In genomic region chr6:127528625-127529024, GRCm38 (mm10) we compare ENCODE assay signal across 29 mouse cellular contexts. TPM values are rescaled to one million over a fixed set of nuclear protein-coding genes. Genes with fewer than 3 reads are reported as not detected.
DNase-seq lines count a peak whose midpoint lies in the region; ATAC-seq and TF ChIP-seq lines count a peak whose summit lies in the region.
"Had no signal": no experiment of that assay in that cellular context is flagged by ENCODE, and none has a peak within 500 bp of the region (broad histone marks: within the 10 kb centered on the region; RNA-seq: fewer than 3 reads in every experiment).

No protein-coding gene starts in this region.

- H3K4me2 ChIP-seq in heart, embryonic 13.5 days: no peak overlapping the region
- no peak overlapping the region for H3K4me2 ChIP-seq in liver, postnatal 0 days (ENCODE audit: low read depth, low read length)
- H3K4me2 ChIP-seq in liver, embryonic 12.5 days: no peak overlapping the region
- H3K4me2 ChIP-seq: forebrain, embryonic 13.5 days; hindbrain, embryonic 13.5 days; limb, embryonic 15.5 days; midbrain, embryonic 15.5 days; neural tube, embryonic 15.5 days had no signal

- intact Hi-C loops in heart, postnatal 36 days (cut with DNase I): no loop called here

- peaks cover 29% of the 10 kb centered on the region for H3K4me1 ChIP-seq in heart, embryonic 13.5 days
- peaks cover 11% of the 10 kb centered on the region for H3K4me1 ChIP-seq in liver, postnatal 0 days (ENCODE audit: insufficient read depth)
- H3K4me1 ChIP-seq in liver, embryonic 12.5 days: peaks cover 10% of the 10 kb centered on the region; the same call in 1 of the 2 replicates
- peaks cover 11 to 28% of the 10 kb centered on the region in 2 experiments for H3K4me1 ChIP-seq in MEL (ENCODE audit: control insufficient read depth in 1 of 2, insufficient read depth in 2 of 2, low read length in 2 of 2)
- H3K4me1 ChIP-seq: limb, embryonic 10.5 days; limb, embryonic 15.5 days; midbrain, embryonic 10.5 days; neural tube, embryonic 15.5 days had no signal

- H3K27me3 ChIP-seq in heart, embryonic 13.5 days (replicated peaks): no peaks in the 10 kb centered on the region; the same call in 1 of the 2 replicates
- H3K27me3 ChIP-seq in liver, postnatal 0 days (ENCODE audit: insufficient read depth, low read length): no peaks in the 10 kb centered on the region
- H3K27me3 ChIP-seq in liver, embryonic 12.5 days (replicated peaks): peaks cover 2% of the 10 kb centered on the region; the same call in 1 of the 2 replicates
- H3K27me3 ChIP-seq in MEL (ENCODE audit: control insufficient read depth in 1 of 2, insufficient read depth in 2 of 2, low read length in 2 of 2): no peaks in the 10 kb centered on the region
- H3K27me3 ChIP-seq: forebrain, embryonic 13.5 days; hindbrain, embryonic 13.5 days; limb, embryonic 15.5 days; midbrain, embryonic 15.5 days had no signal

- no peak overlapping the region for H3K9ac ChIP-seq in heart, embryonic 13.5 days
- no peak overlapping the region for H3K9ac ChIP-seq in liver, postnatal 0 days (replicated peaks)
- no peak overlapping the region for H3K9ac ChIP-seq in liver, embryonic 12.5 days
- H3K9ac ChIP-seq in MEL (ENCODE audit: control insufficient read depth, low read depth, low read length, poor library complexity, severe bottlenecking): no peak overlapping the region
- H3K9ac ChIP-seq: forebrain, embryonic 13.5 days; hindbrain, embryonic 13.5 days; limb, embryonic 15.5 days; liver, embryonic 14.5 days; midbrain, embryonic 15.5 days; neural tube, embryonic 15.5 days had no signal

- 77% methylated on average over 7 of the region's 7 CpGs for WGBS in heart, embryonic 13.5 days
- WGBS in liver, postnatal 0 days (ENCODE audit: insufficient replicate concordance): 77% methylated on average over 7 of the region's 7 CpGs
- WGBS in liver, embryonic 12.5 days (ENCODE audit: insufficient replicate concordance): 71% methylated on average over 7 of the region's 7 CpGs

- no peak for TF ChIP-seq POLR2A in MEL (IDR thresholded peaks at IDR 0.05; ENCODE audit: control insufficient read depth in 1 of 2, insufficient read depth in 1 of 2, low read depth in 1 of 2, low read length in 2 of 2, poor library complexity in 1 of 2)

- no peak for TF ChIP-seq EP300 in liver, postnatal 0 days (IDR thresholded peaks at IDR 0.05; ENCODE audit: low read depth)
- no peak for TF ChIP-seq EP300 in MEL (IDR thresholded peaks at IDR 0.05; ENCODE audit: low read depth in 1 of 2, low read length in 2 of 2)

- no peak for ATAC-seq in heart, embryonic 13.5 days (ENCODE audit: extremely low read depth, insufficient number of reproducible peaks, low FRiP score, low TSS enrichment)
- no peak for ATAC-seq in liver, postnatal 0 days
- ATAC-seq in liver, embryonic 12.5 days: no peak
- ATAC-seq: forebrain, embryonic 13.5 days; midbrain, embryonic 15.5 days had no signal

- no peaks in the 10 kb centered on the region for H3K36me3 ChIP-seq in heart, embryonic 13.5 days
- no peaks in the 10 kb centered on the region for H3K36me3 ChIP-seq in liver, postnatal 0 days (replicated peaks; ENCODE audit: insufficient read depth, low read length)
- H3K36me3 ChIP-seq in liver, embryonic 12.5 days: no peaks in the 10 kb centered on the region
- H3K36me3 ChIP-seq in MEL (ENCODE audit: control insufficient read depth in 1 of 2, insufficient read depth in 2 of 2, low read length in 2 of 2): peaks cover 0 to 10% of the 10 kb centered on the region in 2 experiments; a peak in 2 of 4 replicates
- H3K36me3 ChIP-seq: hindbrain, embryonic 13.5 days; limb, embryonic 10.5 days; limb, embryonic 15.5 days; midbrain, embryonic 10.5 days; midbrain, embryonic 15.5 days; neural tube, embryonic 15.5 days had no signal

- TF ChIP-seq RAD21 in MEL (IDR thresholded peaks at IDR 0.05; ENCODE audit: low read depth, low read length): no peak

- H3K27ac ChIP-seq in heart, embryonic 13.5 days (replicated peaks): peak overlapping the region; percentile 83; the same call in 1 of the 2 replicates
- H3K27ac ChIP-seq in liver, postnatal 0 days (ENCODE audit: low read depth): peak overlapping the region; percentile 16; the same call in 1 of the 2 replicates
- H3K27ac ChIP-seq in liver, embryonic 12.5 days: no peak overlapping the region
- peak overlapping the region; percentile 41; the same call in 1 of the 2 replicates for H3K27ac ChIP-seq in MEL (ENCODE audit: control insufficient read depth, low read depth, low read length)
- H3K27ac ChIP-seq: forebrain, embryonic 13.5 days; hindbrain, embryonic 13.5 days; kidney, postnatal 0 days; limb, embryonic 10.5 days; limb, embryonic 15.5 days; liver, embryonic 14.5 days; midbrain, embryonic 10.5 days; midbrain, embryonic 15.5 days; neural tube, embryonic 15.5 days had no signal

- H3K4me3 ChIP-seq in heart, embryonic 13.5 days: no peak overlapping the region
- no peak overlapping the region for H3K4me3 ChIP-seq in liver, postnatal 0 days (ENCODE audit: low read depth, low read length)
- H3K4me3 ChIP-seq in liver, embryonic 12.5 days: no peak overlapping the region
- no peak overlapping the region for H3K4me3 ChIP-seq in MEL (ENCODE audit: control insufficient read depth in 1 of 2, insufficient read depth in 1 of 2, low read depth in 2 of 2, low read length in 2 of 2)
- H3K4me3 ChIP-seq: forebrain, embryonic 13.5 days; hindbrain, embryonic 13.5 days; limb, embryonic 10.5 days; limb, embryonic 15.5 days; midbrain, embryonic 10.5 days; midbrain, embryonic 15.5 days; neural tube, embryonic 15.5 days had no signal

- TF ChIP-seq CTCF in liver, postnatal 0 days (IDR thresholded peaks at IDR 0.05; ENCODE audit: low read depth): no peak
- TF ChIP-seq CTCF in MEL (IDR thresholded peaks at IDR 0.05 in 2 of 3, conservative IDR thresholded peaks at IDR 0.05 in 1 of 3; ENCODE audit: control insufficient read depth in 1 of 3, insufficient read depth in 1 of 3, low read depth in 2 of 3, low read length in 3 of 3, poor library complexity in 1 of 3, severe bottlenecking in 1 of 3): no peak

- no peaks in the 10 kb centered on the region for H3K79me2 ChIP-seq in MEL (ENCODE audit: control insufficient read depth, insufficient read depth, low read length, poor library complexity)

- H3K9me3 ChIP-seq in heart, embryonic 13.5 days: no peaks in the 10 kb centered on the region
- no peaks in the 10 kb centered on the region for H3K9me3 ChIP-seq in liver, postnatal 0 days (ENCODE audit: low read length)
- H3K9me3 ChIP-seq in liver, embryonic 12.5 days (replicated peaks): no peaks in the 10 kb centered on the region
- H3K9me3 ChIP-seq in MEL (replicated peaks; ENCODE audit: insufficient read depth, low read length): no peaks in the 10 kb centered on the region
- H3K9me3 ChIP-seq: forebrain, embryonic 13.5 days; hindbrain, embryonic 13.5 days; limb, embryonic 10.5 days; limb, embryonic 15.5 days; midbrain, embryonic 10.5 days; midbrain, embryonic 15.5 days; neural tube, embryonic 15.5 days had no signal

- DNase-seq in cerebellum, postnatal 10 days: peak; percentile 49 to 51
- no peak for DNase-seq in cerebellum, adult 11-12 months
- DNase-seq in heart, postnatal 36 days: no peak
- no peak for DNase-seq in liver, postnatal 0 days
- peak; percentile 29 for DNase-seq in MEL (ENCODE audit: low read depth, low spot score)
- no peak for DNase-seq in spleen, adult 12 weeks (ENCODE audit: low spot score)
- DNase-seq: adrenal gland, postnatal 25 days; cerebellum, adult 2 months; cerebellum, postnatal 36 days; gastrocnemius, postnatal 25 days; heart, postnatal 4 days; kidney, adult 8-10 months; kidney, postnatal 4 days; lung, postnatal 10 days; retina, postnatal 1 day; right cerebral cortex, postnatal 14 days; spleen, adult 18-20 months; thymus, postnatal 14 days had no signal

TF ChIP-seq in MEL, 35 proteins besides CTCF, POLR2A, EP300 and RAD21:
- TF ChIP-seq USF1 (IDR thresholded peaks at IDR 0.05; ENCODE audit: low read depth, low read length): peak; percentile 56
- TF ChIP-seq MEF2A (IDR thresholded peaks at IDR 0.05; ENCODE audit: extremely low read depth, insufficient replicate concordance, low read depth, low read length, poor library complexity, severe bottlenecking): no peak

RNA-seq across cellular contexts. Expression of gene Cracr2a, which starts 32.5 kb away (rescaled TPM):
- polyA plus RNA-seq in heart, embryonic 13.5 days (2015; fragmentation: Nextera tagmentation; extraction: Ambion mirVana): 1.2 and 1.3 TPM in 2 replicates
- total RNA-seq in heart, postnatal 36 days (2021): 1 to 10 TPM in 1 of 2 experiments, under 1 TPM in 1; 0.86 to 1.6 TPM
- polyA plus RNA-seq in liver, postnatal 0 days (2015; fragmentation: Nextera tagmentation; extraction: Ambion mirVana): 0.31 and 0.47 TPM in 2 replicates
- 1.3 and 1.7 TPM in 2 replicates for polyA plus RNA-seq in liver, embryonic 12.5 days (2016; fragmentation: Nextera tagmentation; extraction: Ambion mirVana)
- 1.9 and 2.2 TPM in 2 replicates for total RNA-seq in MEL (2012; rRNA removed)
- polyA plus RNA-seq in MEL (2012; ENCODE audit: insufficient read depth in 1 of 2, insufficient read length in 2 of 2, low read depth in 1 of 2, low replicate concordance in 2 of 2, missing spikeins in 1 of 2): 1 to 10 TPM in 1 of 2 experiments, not detected in 1; 3.1 TPM

Comparison
In these comparisons a context has a peak if more than half of its experiments do, and no peak if none do; other contexts are left out.
1. DNase-seq: peak in cerebellum, postnatal 10 days (2 of 2) and MEL (single experiment); none in cerebellum, adult 11-12 months (single experiment), heart, postnatal 36 days (0 of 2), liver, postnatal 0 days (single experiment) and spleen, adult 12 weeks (single experiment).